Mouse (Mus musculus) thymus, adult 18-20 months (tissue): ENCODE data around the gene Cib4.

Source experiments
- DNase-seq, 2 experiments: peaks; one replicate each; pipeline ENCODE4 v3.0.0; 2022; ENCODE audit warnings: mixed read lengths in 2 of 2

The Cib4 gene

DNA sequence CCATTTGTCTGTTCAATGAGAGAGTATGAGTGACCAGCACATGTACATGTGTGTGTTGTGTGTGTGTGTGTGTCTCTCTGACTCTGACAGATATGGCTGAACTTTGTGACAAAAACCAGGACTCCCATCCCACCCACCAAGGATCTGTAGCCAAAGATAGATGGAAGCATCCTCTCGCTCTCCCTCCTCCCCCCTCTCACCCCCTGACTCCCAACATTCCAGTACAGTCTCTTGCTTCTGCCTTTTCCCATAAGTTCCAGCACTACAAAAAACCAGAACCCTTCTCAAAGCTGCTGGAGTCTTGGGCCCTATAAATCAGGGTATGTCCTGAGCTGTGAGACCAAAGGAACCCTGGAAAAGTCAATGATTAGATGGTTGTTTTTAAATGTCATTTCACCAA, 22.8 kb upstream of the Cib4 start:
- no peak for DNase-seq

DNA sequence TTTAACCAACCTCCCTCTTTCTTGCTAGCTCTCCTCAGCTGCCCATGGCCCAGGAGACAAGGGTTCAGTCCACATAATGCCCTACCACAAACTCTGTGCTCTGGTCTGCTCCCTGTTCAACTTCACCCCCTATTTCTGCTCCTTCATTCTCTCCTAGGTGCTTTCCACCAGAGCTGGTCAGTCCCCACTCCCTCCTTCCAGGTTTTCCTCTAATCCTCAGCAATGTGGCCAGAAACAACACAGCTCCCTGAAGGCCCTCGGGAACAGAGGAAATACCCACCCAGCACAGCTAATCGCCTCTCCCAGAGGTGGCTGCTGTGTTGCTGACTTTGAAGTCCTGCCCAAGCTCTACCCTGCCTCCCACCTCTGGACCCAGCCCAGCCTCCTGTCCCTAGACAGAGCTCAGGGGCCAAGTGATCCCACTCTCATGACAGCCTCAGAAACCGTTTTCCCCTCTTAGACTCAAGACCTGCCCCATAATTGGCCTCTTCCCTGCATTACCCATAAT, 14.4 kb upstream of the Cib4 start:
- DNase-seq, result no peak

DNA sequence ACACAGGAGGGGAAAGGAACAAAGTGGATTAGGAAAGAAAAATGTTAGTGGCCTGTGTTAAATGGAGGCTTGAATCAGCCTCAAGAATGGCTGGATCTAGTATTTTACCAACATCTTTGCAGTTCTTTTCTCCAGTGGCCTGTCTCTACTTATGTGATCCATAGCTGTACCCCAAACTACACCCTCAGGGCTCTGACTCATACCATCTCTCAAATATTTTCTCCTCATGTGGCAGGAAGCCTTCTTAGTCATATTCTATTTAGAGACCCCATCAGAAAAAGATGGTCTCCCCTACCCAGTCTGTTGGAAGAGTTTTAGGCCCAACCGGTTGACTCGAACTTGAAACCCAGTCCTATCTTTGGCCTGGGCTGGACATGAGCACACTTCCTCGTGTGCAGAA, 13.8 kb upstream of the Cib4 start:
- no peak for DNase-seq

DNA sequence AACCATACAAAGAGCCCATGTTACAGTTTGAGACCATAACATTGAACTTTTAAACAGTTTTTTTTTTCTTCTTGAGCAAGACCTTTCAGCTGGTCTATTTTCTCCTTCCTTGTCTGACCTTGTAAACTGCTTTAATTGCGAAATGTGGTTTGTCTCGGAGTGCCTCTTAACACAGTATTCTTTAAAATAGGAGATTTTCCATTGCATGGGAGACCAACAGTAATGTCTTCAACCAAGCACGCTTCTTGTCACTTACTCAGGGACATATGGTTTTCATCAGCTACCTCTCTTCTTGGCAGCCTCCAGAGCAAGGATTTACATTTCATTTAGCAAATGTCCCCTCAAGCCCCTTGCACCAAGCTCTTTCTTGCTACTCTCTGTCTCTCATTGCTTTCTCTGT, 10.6 kb upstream of the Cib4 start:
- DNase-seq, result no peak

DNA sequence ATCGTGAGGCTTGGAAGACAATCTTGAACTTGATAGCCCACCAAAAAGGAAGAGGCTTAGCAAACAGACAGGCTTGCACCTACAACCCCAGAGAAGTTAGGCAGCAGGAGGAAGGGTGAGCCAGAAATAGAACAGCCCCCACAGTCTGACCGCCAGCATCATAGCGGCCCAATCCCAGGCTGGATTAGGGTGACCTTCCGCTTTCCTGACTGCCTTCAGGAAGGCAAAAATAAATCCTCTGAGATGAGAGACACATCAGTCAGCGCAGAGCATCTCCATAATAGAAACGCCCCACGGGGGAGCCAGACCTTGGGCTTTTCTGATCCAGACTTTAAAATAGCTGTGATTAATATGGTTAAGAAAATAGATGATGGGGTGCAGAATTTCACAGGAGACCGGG, 9.3 kb upstream of the Cib4 start:
- DNase-seq, result no peak

DNA sequence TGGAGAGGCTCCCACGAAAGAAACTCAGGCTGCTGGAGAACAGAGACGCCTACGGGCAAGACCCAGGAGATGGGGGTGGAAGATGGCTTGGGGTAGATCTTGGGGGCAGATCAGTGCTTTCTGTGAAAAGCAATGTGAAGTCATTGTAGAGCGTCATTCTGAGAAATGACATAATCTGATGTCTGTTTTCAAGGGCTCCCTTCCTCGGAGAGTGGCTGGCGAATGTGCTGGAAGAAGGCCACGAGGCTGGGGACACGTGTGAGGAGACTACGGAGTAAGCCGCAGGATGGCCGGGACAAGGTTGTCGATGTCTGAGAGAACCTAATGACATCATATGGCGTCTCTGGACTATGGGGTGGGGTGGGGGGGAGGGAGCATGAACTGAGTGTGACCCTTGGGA, 8.3 kb upstream of the Cib4 start:
- DNase-seq, result no peak

DNA sequence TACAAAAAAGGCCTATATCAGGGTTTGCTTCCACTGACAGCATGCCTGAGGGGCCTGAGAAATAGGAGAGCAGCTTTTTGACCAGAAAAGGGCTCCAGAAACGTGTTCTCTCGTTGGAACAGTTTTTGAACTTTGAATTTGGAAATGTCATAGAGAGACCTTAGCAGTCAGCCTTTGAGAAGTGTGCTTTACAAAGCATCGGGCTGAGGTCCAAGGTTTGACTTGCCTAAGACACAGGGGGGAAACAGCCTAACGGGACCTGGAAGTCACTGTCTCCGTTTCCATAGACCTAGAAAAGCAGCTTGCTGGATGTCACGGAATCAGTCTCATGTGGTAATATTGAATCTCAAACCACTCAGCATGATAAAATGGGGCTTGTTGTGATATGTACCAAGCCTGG, 6.4 kb upstream of the Cib4 start:
- DNase-seq, result no peak

DNA sequence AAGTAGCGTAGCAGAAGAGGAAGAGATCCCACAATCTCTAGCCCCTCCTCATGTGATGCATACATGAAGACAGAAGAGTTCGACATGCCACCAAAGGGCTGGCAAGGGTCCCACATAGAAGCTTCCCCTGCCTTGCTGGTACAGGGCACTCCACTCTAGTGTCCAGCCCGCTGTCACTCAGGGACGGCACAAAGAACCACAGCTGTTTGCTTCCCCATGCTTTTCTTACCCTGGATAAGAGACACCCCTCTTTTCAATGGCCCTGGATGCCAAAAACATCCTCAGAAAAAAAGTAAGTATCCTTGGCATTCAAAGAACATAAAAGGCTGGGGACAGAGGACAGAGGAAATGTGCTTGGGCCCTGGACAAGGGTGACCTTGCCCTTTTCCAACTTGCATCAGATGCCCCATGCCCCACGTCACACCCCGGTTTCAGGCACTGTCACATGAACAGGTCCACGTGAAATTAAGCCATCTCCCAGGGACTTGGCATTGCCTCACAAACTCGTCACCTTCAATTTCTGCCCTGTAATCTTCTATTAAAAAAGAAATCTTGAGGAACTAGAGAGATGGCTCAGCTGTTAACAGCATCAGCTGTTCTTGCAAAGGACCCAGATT, 5.5 kb upstream of the Cib4 start:
- DNase-seq, result no peak

DNA sequence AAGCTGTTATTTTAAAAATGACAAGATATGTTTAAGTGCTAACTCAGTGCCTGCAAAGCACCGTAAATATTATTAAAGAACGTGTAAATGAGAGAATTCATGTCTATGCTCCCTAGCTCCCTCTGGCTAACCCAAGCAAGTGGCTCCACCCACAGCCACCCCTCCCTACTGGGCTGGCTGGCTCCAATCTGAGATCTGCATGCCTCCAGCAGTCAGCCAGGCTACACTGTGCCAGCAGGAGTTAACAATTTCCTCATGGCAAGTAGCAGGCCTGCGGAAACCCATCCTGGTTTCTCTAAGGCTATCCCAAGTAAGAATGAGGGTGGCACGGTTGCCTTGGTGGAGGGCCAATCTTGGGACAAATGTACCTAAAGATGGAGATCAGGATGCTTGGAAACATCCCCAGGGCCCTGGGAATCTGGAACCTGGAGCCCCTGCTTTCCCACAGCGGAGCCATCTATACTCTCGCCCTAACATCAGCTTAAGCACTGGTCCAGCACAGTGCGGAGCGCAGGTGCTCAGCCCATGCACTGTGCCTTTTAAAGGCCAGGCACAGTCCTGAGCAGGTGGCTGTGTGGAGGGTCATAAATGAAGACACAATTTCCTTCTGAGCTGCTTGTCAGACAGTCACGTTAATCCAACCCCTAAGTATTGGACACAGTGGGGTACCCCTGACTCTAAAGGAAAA, 4.8 kb upstream of the Cib4 start:
- no peak for DNase-seq

DNA sequence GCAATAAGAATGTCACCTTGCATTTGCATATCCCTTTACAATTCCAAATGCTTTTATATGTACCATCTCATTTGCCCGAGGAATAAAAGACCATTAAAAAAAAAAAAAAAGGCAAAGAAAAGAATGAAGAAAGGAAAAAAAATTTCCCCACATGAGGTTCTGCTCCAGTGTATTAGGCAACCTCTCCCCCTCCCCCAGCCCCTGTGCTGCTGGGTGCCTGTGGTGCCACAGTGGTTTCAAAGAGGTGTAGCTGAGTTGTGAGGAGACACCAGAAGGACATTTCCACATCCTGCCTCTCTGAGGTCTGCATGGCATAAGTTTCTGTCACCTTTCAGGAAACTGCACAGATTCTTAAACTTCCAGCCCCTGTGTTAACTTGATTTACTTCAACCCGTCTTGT, 3.0 kb upstream of the Cib4 start:
- no peak for DNase-seq

DNA sequence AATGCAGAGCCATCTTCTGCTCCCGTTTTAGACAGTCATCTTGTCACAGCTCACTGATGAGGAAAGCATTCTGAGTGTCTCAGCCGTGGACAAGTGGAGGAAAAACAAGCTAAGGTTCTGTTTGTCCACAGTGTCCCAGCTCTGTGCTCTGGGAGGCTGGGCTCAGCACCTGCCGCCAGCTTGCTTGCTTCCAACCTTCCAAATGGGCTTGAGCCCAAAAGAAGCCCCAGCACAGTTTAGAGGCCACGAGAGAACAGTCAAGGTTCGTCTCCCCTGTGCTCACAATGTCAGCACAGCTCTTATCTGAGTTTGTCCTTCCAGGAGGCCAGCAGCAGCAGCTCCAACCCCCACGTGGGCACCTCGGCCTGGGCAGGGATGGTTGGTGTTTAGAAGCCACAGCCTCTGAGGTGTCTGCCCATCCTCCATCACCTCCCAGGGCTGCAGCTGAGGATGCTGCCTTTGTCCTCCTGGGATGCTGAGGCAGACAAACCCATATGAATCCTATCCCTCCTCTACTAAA, 9.5 kb downstream of the Cib4 start:
- DNase-seq, result no peak

DNA sequence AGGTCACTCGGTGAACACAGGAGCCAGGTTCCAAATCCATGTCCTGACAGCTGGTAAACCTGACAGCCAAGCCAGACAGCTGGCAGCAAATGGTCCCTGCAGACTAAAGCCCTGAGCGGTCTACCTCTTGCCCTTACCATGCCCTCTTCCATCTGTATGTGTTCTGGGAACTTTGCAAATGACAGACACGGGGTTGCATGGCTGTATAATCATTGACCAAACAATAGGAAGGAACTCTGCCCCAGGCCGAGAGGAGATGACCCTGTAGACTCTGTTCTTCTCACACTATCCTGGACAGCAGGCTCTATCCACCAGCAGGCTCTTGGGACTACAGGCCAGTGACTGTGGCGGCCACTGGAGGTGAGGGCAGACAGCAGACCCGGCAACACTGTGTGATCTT, 11.0 kb downstream of the Cib4 start:
- no peak for DNase-seq

DNA sequence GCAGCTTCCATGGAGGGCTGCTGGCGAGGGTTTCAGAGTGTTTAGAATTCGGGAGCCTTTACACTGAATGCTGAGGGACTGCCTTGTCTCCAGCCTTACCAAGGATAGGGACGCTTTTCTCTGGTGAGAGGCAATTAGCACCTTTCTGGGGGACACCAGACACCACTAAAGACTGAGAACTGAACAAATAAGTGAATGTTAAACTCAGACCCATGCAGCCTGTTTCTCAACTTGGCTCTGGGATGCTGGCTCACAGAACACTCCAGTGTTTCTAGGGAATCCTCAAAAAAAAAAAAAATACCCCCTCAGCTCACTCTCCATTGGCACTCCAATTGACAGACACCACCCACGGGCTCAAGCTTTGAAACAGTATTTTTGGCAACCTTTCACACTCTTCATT, 16.7 kb downstream of the Cib4 start:
- DNase-seq, result no peak

DNA sequence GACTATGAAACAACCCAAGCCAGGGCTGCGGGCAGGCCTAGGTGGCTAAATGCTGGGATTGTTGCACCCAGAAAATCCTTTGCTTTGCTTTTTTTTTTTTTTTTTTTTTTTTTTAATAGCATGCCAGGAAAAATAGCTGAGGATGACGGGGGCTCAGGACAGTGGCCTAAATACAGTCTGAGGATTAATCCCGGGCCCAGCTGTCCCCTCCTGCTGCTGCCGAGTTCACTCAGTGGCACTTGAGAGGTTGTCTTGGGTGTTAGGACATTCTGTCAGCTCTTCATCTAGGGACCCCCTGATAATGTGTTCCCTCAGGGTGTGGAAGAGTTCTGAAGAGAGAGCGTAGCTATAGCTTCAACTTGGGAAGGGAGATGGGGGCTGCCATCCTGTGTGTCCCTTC, 18.5 kb downstream of the Cib4 start:
- DNase-seq, result no peak

DNA sequence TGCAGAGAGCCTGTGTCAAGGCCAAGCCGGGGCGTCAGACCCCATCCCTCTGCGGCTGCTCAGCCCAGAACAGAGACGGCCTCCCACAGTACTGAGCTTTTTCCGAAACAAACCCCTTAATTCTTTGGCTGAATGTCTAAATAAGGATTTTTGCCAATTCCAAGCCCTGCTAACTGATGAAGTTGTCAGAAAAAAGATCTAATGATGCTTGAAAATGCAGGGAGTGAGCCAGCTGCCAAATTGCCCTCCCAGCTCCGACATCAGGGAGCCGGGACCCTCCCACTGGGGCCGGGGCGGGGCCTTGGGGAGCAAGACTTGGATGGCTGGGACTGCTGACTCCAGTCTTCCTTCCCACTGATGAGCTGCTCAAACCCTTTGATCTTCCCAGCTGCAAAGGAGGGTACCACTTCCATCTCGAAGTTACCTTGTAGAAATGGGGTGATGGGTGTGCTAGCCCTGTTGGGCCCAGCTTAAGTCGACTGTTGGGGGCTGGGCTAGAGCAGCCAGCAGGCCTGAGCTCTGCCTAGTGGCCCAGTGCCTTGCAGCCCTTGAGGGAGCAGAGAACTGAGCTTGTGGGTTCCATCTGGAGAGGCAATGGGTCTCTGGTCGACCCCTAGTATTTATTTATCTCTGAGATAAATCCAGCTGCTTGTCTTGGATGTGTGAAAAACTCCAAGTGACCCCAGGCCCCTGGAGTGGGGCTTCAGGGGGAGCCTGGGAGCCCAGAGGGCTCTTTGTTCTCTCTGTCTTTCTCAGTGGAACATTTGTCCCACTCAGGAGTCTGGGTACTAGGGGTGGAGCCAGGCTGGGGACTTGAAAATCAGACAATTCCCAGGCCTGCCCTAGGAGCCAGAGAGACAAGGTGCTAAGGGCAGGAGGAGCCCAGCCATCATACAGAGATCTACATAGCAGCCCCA, 19.5 kb downstream of the Cib4 start:
- no peak for DNase-seq

DNA sequence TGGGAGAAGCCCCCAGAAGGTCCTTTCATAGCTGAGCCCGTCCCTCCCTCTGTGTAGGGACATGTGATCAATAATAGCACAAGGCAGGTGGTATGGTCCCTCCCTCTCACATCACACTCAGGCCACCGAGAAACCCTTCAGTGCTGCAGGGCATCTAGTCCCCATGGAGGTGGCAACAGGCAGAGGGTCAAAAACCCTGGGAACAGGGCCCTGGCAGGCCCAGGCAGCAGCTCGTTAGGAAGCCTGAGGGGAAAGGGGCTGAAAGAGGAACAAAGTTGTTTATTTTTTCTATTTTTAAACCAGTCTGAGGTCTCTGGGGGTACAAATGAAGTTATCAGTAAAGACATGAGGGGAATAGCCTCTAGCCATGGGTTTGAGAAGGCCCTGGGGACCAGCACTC, 21.4 kb downstream of the Cib4 start:
- no peak for DNase-seq

DNA sequence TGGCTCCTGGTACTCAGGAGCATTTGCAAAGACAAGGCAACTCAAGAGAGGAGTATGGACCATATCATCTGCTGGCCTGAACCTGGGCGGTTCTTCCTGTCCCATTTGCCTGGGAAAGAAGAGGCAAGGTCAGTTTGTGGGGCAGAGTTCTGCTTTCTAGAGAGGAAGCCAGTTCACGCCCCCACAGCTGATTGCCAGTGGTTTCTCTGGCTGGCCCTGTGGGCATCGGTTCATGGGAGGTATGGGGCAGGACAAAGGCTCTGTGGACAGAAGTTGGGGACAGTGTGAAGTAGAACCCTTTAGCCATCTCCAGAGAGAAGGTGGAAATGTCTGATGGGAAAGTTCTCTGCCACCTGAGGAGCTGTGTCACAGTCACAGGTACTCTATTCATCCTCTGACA, 22.5 kb downstream of the Cib4 start:
- DNase-seq, result no peak

DNA sequence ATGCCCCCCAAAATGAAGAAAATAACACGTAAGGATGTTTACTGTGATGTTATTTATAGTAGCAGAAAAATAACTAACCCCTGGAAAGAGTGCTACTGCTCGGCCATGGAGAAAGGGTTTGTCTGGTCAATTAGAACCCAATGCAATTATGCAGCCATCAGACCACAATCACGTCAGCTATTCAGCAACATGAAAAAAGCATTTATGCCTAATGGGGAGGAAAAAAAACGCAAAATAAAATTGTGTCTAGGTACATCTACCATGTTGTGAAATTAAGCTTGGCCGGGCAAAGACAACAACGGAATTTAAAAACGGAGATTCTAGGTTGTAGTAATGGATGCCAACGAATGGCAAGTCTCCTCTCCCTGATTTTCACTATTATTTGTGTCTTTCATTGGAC, 23.2 kb downstream of the Cib4 start:
- DNase-seq, result no peak

DNA sequence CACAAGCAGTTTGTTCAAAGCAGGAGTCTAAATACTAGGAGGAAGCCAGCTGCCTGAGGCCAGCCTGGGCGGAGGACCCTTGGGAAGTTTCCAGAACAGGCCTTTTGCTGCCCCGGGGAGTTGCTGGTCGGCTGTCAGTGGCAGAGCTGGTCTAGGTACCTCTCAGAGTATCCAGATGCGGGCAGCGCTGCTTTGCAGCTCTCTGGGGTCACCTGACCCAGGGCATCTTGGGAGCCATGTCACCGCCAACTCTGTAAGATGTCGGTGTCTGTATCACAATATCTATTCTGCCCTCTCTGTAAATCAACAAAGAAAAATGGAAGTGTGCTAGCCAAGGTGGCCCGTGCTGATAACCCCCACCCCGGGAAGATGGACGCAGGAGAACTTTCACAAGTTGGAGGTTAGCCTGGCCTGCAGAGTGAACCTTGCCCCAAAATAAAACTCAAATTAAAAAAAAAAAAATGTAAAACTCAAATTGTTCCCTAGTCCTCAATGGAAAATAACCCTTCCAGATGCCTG, 25.4 kb downstream of the Cib4 start:
- no peak for DNase-seq

DNA sequence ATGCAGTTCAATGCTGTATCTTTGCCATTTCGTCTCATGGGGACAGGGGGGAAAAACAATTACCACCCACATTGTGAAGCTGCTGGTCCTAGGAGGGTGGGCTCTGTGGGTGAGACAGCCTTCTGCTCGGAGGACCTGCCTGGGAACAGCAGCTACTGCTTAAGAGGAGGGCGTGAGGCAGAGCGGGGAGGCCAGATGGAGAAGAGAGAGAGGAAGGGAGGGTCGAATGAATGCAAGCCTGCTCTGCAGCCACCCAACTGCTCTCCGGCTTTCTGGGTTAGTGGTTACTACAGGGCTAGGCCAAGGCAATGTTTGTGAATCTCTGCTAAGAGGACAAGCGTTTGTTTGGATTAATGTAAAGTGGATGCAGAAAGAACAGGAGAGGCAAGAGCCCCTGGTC, 26.1 kb downstream of the Cib4 start:
- DNase-seq, result no peak

DNA sequence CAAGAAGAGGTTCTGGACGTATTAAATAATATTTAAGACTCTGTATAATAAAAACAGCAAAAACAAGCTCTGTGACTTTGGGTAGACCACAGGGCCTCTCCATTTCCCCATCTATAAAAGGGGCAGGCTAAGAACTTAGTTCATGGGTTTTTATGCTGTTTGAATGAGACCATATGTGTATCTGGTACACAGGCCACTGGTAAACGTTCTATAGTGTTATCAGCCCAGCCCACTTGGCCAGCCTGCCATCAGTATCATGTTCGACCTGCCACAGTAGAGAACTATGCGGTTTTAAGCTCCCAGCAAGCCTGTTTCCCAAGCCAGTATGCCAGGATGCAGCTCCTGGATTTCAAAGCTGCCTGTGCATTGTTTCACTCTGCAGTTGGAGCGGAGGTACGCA, 27.1 kb downstream of the Cib4 start:
- DNase-seq, result no peak

DNA sequence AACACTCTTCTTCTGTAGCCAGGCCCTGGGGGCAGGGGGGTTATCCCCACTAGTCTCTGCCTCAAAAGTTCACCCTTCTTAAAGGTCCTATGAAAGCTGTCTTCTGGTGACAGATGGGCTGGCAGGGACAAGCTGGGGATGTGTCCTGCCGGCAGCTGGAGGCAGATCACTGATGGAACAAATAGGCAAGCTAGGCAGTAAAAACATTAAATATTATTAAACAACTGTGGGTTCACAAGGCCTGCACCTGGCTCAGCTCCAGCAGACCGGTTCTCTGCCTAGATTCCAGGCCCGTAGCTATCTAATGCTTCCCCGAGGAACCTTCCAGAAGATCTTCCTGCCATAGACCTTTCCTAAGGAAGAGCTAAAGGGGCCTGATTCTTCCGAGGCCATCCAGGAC, 27.5 kb downstream of the Cib4 start:
- no peak for DNase-seq

DNA sequence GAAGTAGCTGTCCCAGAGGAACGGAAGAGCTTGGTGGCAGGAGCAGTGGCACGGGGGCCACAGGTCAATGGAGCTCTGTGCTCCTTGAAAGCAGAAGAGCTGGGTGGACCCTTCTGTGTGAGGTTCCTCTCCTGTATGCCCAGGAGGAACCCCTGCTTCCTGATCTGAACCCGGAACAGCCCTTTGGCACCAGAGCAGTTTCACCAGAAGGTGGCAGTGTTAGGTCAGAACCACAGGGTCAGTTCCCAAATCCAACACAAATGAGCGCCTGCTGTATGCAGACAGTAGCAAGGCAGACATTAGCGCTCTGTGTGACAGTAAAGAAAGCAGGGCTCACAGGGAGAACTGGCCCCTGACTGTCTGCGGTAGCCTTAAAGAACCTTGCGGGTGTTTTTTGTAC, 29.3 kb downstream of the Cib4 start:
- DNase-seq, result peak; percentile 4 to 14
